20 mouse cellular contexts compared by ENCODE assay signal in the genomic region with DNA sequence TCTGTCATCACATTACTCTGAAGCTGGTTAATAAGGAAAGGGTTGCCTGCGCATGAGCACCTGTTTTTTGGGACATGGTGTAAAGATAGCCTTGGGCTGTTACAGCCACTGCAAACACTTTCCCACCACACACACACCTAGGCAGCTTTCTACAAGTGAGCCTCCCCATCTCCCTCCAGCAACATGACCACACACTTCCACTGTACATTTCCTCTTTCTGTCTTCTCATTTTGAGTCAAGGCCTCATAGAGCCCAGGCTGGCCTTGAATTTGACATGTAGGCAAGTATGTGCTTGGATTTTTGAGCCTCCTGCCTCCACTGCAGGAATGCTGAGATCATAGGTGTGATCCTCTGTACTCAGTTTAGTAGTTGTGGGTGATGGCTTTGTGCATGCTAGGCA.
A peak's percentile ranks its signal among the peaks of the same experiment; 100 is the strongest.
DNase-seq lines count a peak whose midpoint lies in the region; ATAC-seq and TF ChIP-seq lines count a peak whose summit lies in the region.
"Had no signal": no experiment of that assay in that cellular context is flagged by ENCODE, and none has a peak within 500 bp of the region (broad histone marks: within the 10 kb centered on the region; RNA-seq: fewer than 3 reads in every experiment).

No protein-coding gene starts in this region.

- peak; percentile 35 to 40 for DNase-seq in spleen, postnatal 36 days (ENCODE audit: low spot score in 2 of 2)
- DNase-seq in spleen, postnatal 14 days (ENCODE audit: low spot score in 2 of 2): no peak
- no peak for DNase-seq in stomach, postnatal 0 days (ENCODE audit: low spot score)
- no peak for DNase-seq in kidney, postnatal 36 days
- no peak for DNase-seq in kidney, postnatal 14 days
- DNase-seq: adrenal gland, postnatal 14 days; cerebellum, adult 11-12 months; heart, postnatal 14 days; liver, embryonic 13.5 days; thymus, postnatal 25 days had no signal

- H3K27me3 ChIP-seq in intestine, embryonic 16.5 days (replicated peaks; ENCODE audit: control insufficient read depth, insufficient read depth, low read length): no peaks in the 10 kb centered on the region
- H3K27me3 ChIP-seq in intestine, postnatal 0 days (replicated peaks; ENCODE audit: control insufficient read depth, insufficient read depth, low read length): no peaks in the 10 kb centered on the region
- no peaks in the 10 kb centered on the region for H3K27me3 ChIP-seq in stomach, postnatal 0 days (ENCODE audit: control insufficient read depth, insufficient read depth, low read length)
- H3K27me3 ChIP-seq: forebrain, embryonic 13.5 days; heart, embryonic 12.5 days; hindbrain, embryonic 13.5 days; liver, embryonic 13.5 days; neural tube, embryonic 13.5 days; Patski had no signal

- 0 out of 2 replicates have a peak, but pooled peaks have one; percentile 23 for ATAC-seq in intestine, embryonic 16.5 days
- ATAC-seq in intestine, postnatal 0 days: no peak
- peak; percentile 66 to 68 for ATAC-seq in hematopoietic stem cell, adult 5-6 weeks (replicated peaks in 1 of 2; ENCODE audit: insufficient read depth in 1 of 2, low FRiP score in 2 of 2, low TSS enrichment in 1 of 2, low read depth in 1 of 2, poor library complexity in 2 of 2, severe bottlenecking in 2 of 2)
- ATAC-seq in stomach, postnatal 0 days (ENCODE audit: low FRiP score, low TSS enrichment): 0 out of 2 replicates have a peak, but pooled peaks have one; percentile 11
- ATAC-seq: forebrain, embryonic 13.5 days; Patski had no signal

- no peak overlapping the region for H3K27ac ChIP-seq in intestine, embryonic 16.5 days (ENCODE audit: low read length)
- no peak overlapping the region for H3K27ac ChIP-seq in intestine, postnatal 0 days (ENCODE audit: low read depth, low read length)
- H3K27ac ChIP-seq in stomach, postnatal 0 days (replicated peaks): no peak overlapping the region
- H3K27ac ChIP-seq: forebrain, embryonic 13.5 days; hindbrain, embryonic 13.5 days; limb, embryonic 12.5 days; liver, embryonic 13.5 days; neural tube, embryonic 13.5 days had no signal

- no peak overlapping the region for H3K9ac ChIP-seq in intestine, embryonic 16.5 days (ENCODE audit: low read depth, low read length)
- no peak overlapping the region for H3K9ac ChIP-seq in intestine, postnatal 0 days (ENCODE audit: low read depth, low read length)
- H3K9ac ChIP-seq in stomach, postnatal 0 days (ENCODE audit: low read length): no peak overlapping the region
- H3K9ac ChIP-seq: forebrain, embryonic 13.5 days; heart, embryonic 12.5 days; hindbrain, embryonic 13.5 days; limb, embryonic 12.5 days; liver, embryonic 13.5 days; neural tube, embryonic 13.5 days had no signal

- TF ChIP-seq CTCF in intestine, postnatal 0 days (IDR thresholded peaks at IDR 0.05; ENCODE audit: low read depth): no peak
- TF ChIP-seq CTCF in stomach, postnatal 0 days (IDR thresholded peaks at IDR 0.05; ENCODE audit: low read depth): no peak

- H3K4me1 ChIP-seq in intestine, embryonic 16.5 days (ENCODE audit: control insufficient read depth, insufficient read depth, low read length): peaks cover 18% of the 10 kb centered on the region
- H3K4me1 ChIP-seq in intestine, postnatal 0 days (replicated peaks; ENCODE audit: control insufficient read depth, insufficient read depth, low read length): no peaks in the 10 kb centered on the region; the same call in 1 of the 2 replicates
- no peaks in the 10 kb centered on the region for H3K4me1 ChIP-seq in stomach, postnatal 0 days (replicated peaks; ENCODE audit: control insufficient read depth, insufficient read depth)
- H3K4me1 ChIP-seq: forebrain, embryonic 13.5 days had no signal

- no peaks in the 10 kb centered on the region for H3K9me3 ChIP-seq in intestine, embryonic 16.5 days (ENCODE audit: control insufficient read depth, low read length)
- H3K9me3 ChIP-seq in intestine, postnatal 0 days (ENCODE audit: control insufficient read depth): no peaks in the 10 kb centered on the region
- H3K9me3 ChIP-seq in stomach, postnatal 0 days (ENCODE audit: control insufficient read depth, low read length): no peaks in the 10 kb centered on the region
- H3K9me3 ChIP-seq: forebrain, embryonic 13.5 days; heart, embryonic 12.5 days; hindbrain, embryonic 13.5 days; limb, embryonic 12.5 days; liver, embryonic 13.5 days; neural tube, embryonic 13.5 days had no signal

- no peak overlapping the region for H3K4me3 ChIP-seq in intestine, embryonic 16.5 days (ENCODE audit: low read length)
- H3K4me3 ChIP-seq in intestine, postnatal 0 days (ENCODE audit: low read depth, low read length): no peak overlapping the region
- no peak overlapping the region for H3K4me3 ChIP-seq in stomach, postnatal 0 days (ENCODE audit: low read depth, low read length)
- H3K4me3 ChIP-seq: forebrain, embryonic 13.5 days; heart, embryonic 12.5 days; hindbrain, embryonic 13.5 days; limb, embryonic 12.5 days; liver, embryonic 13.5 days; neural tube, embryonic 13.5 days had no signal

- H3K4me2 ChIP-seq in intestine, embryonic 16.5 days (ENCODE audit: low read depth, low read length): no peak overlapping the region
- no peak overlapping the region for H3K4me2 ChIP-seq in intestine, postnatal 0 days (replicated peaks; ENCODE audit: low read depth)
- no peak overlapping the region for H3K4me2 ChIP-seq in stomach, postnatal 0 days (replicated peaks; ENCODE audit: low read depth)
- H3K4me2 ChIP-seq: forebrain, embryonic 13.5 days; heart, embryonic 12.5 days; hindbrain, embryonic 13.5 days; limb, embryonic 12.5 days; liver, embryonic 13.5 days; midbrain, embryonic 11.5 days; neural tube, embryonic 13.5 days had no signal

- 80% methylated on average over 1 of the region's 1 CpGs for WGBS in intestine, embryonic 16.5 days
- 82% methylated on average over 1 of the region's 1 CpGs for WGBS in intestine, postnatal 0 days
- 93% methylated on average over 1 of the region's 1 CpGs for WGBS in stomach, postnatal 0 days

- no peaks in the 10 kb centered on the region for H3K36me3 ChIP-seq in intestine, embryonic 16.5 days (ENCODE audit: control insufficient read depth, insufficient read depth, low read length)
- no peaks in the 10 kb centered on the region for H3K36me3 ChIP-seq in intestine, postnatal 0 days (ENCODE audit: control insufficient read depth, insufficient read depth)
- no peaks in the 10 kb centered on the region for H3K36me3 ChIP-seq in stomach, postnatal 0 days (ENCODE audit: control insufficient read depth, insufficient read depth, low read length)
- H3K36me3 ChIP-seq: hindbrain, embryonic 13.5 days; liver, embryonic 13.5 days had no signal

- TF ChIP-seq EP300 in stomach, postnatal 0 days (optimal IDR thresholded peaks at IDR 0.05): no peak

Comparison
In these comparisons a context has a peak if more than half of its experiments do, and no peak if none do; other contexts are left out.
1. DNase-seq: peak in spleen, postnatal 36 days (2 of 2); none in spleen, postnatal 14 days (0 of 2), stomach, postnatal 0 days (single experiment), kidney, postnatal 36 days (0 of 2) and kidney, postnatal 14 days (single experiment).